Mouse (Mus musculus) embryo, embryonic 10 days (tissue): ENCODE results near the gene Car8.

Experiments
- DNase-seq: peaks from one replicate; pipeline ENCODE4 v3.0.0-alpha.2; 2015; ENCODE audit warnings: low spot score

Car8 gene

DNA sequence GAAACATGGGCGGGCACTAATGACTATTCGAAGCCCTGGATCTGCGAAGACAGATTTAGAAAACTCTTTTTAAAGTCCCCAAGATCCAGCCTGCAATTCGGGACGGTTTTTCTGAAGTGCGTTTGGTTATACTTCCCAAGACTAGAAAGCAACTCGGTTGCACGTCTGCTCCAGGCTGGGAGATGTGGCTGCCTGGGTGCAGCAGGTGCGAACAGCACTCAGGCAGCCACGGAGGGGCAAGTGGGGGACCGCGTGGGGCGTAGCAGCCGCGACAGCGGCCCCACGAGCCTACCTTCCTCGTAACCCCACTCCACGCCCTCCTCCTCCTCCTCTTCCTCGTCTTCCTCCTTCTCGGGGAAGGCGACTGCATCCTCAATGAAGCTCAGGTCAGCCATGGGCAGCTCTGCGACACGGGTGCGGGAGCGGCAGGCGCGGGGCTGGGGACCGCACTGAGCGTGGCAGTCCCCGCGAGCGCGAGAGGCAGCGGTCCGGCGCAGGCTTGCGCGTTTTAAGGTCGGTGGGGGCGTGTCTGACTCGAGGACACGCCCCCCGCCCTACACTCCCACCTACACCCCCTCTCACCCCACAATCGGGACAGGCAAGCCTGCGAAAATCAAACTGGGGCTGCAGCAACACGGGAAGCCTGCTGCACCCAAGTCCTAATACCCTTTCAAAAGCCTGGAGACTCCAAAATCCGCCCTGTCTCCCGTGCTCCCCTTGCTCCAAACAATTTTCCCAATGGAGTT is at the start of gene Car8:
Gene Car8 (minus strand): TSS at position 482 of the 746 bp plus-strand sequence.
- peak; percentile 57 for DNase-seq

GRCm38 (mm10) chr4:8284934-8285333 is 46.1 kb upstream of the Car8 start:
- DNase-seq = no peak

- no peak for DNase-seq
Measured at GRCm38 (mm10) chr4:8278159-8278558, 39.3 kb upstream of the Car8 start.

DNA sequence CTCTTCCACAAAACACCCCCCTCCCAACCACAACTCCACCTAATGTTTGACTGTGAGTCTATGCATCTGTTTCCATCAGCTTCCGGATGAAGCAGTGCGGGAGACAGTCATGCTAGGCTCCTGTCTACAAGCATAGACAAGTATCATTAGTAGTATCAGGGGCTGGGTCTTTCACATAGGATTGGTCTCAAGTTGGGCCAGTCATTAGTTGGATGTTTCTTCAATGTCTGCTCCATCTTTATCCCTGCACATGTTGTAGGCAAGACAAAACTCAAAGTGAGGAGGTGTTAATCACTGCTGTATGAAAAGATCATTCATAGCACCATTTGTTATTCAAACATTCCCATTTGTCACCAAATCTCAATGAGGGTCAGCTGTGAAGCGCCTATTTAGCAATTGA is 11.0 kb upstream of the Car8 start:
- DNase-seq = no peak

DNA sequence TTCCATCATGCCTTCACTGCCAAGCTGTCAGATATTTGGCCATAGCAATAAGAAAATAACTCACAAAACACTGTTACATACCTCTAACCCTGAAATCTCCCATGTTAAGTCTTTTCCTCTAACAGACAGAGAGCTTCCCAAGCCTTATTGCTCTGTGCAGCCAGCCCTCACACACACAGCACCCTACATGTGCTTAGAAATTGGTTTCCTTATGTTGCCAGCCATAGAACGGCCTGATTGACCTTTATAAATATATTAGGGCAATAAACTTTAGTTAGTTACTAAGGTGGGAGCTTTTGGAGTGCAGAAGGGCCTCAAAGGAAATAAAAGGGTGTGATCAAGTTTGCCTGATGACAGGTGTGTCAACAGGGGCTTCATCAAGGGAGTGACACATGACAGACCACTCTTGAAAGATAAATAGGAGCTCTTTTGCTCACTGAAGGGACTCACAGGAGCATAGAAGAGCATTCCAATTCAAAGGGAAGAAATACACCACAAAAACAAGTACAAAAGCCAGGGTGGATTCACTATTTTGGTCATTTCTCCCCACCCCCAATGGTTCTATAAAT is 6.7 kb upstream of the Car8 start:
- no peak for DNase-seq

GRCm38 (mm10) chr4:8245062-8245461 is 6.2 kb upstream of the Car8 start:
- DNase-seq = no peak

- no peak for DNase-seq
Measured at GRCm38 (mm10) chr4:8239699-8240098, 858 bp upstream of the Car8 start.

GRCm38 (mm10) chr4:8239306-8239670 is 447 bp upstream of the Car8 start:
- DNase-seq = peak; percentile 42

- DNase-seq = no peak
Measured at GRCm38 (mm10) chr4:8232393-8233111, 6.3 kb downstream of the Car8 start.

DNA sequence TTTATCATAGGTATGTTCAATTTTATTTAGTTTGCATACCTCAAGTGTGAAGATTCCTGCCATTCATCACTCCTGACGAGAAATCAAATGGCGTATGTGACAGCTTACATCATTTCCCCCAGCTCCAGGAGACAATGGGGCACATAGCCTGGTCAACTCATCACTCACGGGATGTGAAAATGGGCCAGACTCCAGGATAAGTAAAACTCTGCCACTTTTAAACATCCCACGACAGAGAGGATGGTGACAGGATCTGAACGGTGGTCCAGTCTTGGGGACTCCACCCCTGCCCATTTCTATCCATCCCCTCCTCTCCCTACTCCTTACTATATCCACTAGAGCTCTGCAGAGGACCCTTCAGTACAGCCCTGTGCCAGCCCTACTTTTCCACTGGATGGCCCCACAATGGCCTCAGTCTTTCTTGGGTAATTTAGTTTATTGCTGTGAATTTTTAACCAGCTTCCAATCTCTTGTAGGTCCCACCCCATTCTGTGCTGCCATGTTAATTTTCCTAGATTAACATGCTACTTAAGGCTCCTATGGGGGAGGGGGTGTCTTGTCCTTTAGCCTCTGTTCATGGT is 7.5 kb downstream of the Car8 start:
- DNase-seq = no peak

DNA sequence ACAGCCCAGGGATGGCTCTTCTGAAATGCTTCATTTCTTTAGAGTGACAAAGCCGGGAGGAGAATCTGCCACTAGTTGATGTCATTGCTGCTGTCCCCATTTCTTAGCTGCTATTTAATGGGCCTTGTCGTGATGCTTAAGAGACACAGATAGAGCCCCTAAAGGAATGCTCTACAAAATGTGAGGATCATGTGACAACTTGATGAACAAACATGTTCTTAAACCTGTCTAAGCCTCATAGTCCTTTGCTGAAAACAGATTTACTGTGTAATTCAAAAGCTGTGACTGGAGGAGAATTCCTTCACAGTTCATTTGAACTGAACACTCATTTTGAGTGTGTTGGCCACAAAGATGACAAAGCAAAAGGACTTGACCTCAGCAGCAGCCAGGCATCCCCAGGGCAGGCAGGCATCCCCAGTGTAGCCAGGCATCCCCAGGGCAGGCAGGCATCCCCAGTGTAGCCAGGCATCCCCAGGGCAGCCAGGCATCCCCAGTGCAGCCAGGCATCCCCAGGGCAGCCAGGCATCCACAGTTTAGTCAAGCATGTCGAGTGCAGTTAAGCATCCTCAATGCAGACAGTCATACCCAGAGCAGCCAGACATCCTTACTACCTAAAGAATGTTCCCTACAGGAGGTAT is 9.1 kb downstream of the Car8 start:
- no peak for DNase-seq

DNA sequence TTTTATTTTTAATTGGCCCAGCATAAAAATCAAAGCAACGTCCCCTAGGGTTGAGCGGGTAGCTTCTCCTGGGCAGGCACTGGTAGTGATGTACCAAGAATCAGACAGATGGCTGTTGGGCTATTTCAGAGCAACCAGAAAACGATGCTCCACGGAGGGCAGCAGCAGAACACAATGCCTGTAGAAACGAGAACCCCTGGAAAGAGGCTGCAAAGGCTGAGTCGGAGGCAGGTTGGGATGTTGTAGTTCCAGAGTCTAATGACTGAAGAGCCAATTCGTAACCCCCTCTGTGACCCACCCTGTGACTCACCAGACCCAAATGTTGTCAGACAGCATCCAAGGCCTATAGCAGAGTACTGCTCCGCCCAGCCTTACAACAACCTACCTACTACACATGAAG is 19.9 kb downstream of the Car8 start:
- no peak for DNase-seq

DNA sequence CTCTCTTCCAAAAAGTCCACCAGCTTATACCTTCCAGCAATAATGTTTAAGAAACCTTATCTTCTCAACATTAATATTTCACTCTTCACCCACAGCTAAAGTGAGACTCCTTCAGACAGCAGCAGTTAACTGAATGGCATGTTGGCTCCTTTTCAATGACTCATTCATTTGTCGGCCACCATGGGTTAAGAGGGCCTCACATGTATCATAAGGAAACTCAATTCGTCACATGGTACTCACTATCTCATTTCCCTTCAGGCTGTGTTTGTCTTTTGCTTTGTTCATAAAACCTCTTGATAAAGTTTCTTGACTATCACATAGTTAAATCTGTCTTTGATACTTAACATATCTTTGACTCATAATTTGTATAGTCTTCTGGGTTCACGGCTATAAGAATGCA is 20.8 kb downstream of the Car8 start:
- no peak for DNase-seq

DNA sequence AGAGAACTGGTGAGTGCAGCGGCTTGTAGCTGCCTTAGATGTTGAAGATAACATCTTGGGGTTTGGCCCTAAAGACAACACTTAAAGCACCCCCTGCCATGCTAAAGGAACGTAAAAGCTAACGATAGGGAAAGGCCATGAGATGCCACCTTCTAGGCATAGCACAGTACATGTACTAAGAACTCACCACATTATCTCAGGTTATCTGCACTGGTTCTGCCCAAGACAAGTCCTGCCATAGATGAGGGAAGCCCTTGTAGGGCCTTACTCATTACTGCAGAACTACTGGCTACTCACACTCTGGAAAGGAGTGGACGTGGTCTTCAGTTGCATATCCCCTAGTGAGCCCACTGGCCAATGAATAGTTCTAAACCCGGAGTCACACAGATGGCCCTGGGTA is 21.6 kb downstream of the Car8 start:
- no peak for DNase-seq

DNA sequence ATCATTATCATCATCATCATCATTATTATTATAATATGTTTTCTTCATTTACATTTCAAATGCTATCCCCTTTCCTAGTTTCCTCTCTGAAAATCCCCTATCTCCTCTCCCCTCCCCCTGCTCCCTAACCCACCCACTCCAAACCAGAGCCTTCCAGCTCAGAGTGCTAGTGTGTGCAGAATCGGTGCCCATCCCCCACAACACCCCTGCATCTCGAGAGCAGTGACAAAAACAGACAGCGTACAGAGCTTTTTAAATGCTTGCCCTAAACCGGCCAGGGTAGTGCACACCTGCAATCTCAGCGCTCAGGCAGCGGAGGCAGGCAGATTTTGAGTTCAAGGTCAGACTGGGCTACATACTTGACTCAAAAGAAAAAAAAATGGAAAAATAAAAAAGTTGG is 22.3 kb downstream of the Car8 start:
- peak; percentile 29 for DNase-seq

DNA sequence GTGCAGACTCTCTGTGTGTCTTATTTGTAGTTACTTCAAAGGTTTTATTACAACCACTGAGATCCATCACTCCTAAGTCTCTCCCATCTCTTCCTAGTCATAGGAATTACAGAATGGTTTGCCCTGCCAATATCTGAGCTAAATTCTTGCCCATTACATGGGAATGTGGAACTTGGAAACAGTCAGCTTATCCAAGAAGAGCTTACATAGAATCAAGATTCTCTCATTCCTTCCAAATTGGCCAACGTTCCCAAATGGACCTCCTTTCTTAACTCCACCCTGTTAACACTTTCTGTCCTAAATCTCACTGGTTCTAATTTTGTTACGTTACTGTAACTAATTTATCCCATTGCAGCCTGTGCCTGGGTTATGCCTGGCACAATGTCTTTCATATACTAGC is 25.2 kb downstream of the Car8 start:
- no peak for DNase-seq

GRCm38 (mm10) chr4:8212873-8213569 is 25.8 kb downstream of the Car8 start:
- no peak for DNase-seq

DNA sequence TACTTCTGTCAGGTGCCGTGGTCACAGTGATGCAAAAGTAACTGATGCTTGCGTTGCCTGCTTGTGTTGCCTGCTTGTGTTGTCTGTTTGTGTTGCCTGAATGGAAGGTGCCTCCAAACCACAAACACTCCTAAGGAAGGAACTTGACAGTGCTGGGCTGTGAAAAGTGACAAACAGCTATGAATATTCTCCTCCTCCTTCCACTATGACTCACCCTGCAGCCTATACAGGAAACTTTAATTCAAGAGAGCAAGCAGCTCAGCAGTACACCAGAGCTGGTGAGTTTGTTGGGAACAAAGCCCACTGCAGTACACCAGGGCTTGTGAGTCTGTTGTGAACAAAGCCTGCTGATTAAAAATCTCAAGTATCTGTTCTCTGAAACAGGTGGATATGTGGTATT is 28.4 kb downstream of the Car8 start:
- no peak for DNase-seq

DNA sequence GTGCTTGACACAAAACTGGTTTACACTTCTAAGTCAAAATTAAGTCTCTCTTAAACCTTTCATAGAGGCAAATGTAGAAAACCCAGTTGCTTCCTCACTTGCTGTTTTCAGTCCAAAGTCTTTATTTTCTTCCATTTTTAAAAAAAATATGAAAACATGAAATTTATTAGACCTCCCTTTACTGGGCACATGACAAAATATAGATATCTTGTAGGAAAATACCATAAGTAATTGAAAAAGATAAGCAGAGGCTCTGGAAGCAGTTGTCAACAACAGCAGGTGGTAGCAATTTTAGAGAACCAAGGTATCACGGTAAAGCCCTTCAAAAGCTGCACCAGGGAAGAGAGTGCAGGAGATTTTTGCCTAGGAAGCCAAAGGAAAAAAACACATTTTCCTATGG is 30.9 kb downstream of the Car8 start:
- DNase-seq = no peak

- DNase-seq = no peak
Measured at GRCm38 (mm10) chr4:8206918-8207573, 31.8 kb downstream of the Car8 start.

DNA sequence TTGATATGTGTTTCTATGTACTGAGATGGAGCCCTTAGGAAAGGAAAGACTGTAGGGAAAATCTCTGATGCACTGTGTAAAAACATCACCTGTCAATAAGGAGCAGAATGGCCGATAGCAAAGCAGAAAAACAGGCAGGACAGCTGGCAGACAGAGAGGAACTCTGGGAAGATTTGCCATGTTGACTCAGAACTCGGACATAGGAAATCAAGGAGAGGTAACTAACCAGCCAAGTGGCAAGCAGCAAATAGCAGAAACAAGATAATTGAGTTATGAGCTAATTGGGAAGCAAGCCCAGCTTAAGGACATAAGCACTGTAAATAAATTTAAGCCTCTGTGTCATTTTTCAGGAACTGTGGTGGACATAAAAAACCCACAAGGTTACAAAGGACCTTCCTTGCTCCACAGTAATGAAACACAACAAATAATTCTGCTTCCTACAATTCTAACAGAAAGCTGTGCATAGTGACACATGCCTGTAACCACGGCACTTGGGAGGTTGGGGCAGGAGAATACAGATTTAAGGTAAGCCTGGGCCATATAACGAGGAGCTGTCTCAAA is 33.7 kb downstream of the Car8 start:
- DNase-seq = no peak
